Mouse (Mus musculus) embryonic fibroblast, embryonic 13.5 days (primary cell): Measurements from ENCODE around the gene Slf2.

Experiments used
- CTCF ChIP-seq: IDR thresholded peaks from 2 replicates; pipeline ENCODE4 v1.5.1; 2011; ENCODE audit warnings: mild to moderate bottlenecking, control low read depth, low read length, moderate library complexity, borderline replicate concordance; ENCODE audit not compliant: insufficient read depth
- POLR2A ChIP-seq: IDR thresholded peaks from 2 replicates; pipeline ENCODE4 v1.6.1; 2011; ENCODE audit warnings: low read depth, mild to moderate bottlenecking, control low read depth, low read length, moderate library complexity

DNA sequence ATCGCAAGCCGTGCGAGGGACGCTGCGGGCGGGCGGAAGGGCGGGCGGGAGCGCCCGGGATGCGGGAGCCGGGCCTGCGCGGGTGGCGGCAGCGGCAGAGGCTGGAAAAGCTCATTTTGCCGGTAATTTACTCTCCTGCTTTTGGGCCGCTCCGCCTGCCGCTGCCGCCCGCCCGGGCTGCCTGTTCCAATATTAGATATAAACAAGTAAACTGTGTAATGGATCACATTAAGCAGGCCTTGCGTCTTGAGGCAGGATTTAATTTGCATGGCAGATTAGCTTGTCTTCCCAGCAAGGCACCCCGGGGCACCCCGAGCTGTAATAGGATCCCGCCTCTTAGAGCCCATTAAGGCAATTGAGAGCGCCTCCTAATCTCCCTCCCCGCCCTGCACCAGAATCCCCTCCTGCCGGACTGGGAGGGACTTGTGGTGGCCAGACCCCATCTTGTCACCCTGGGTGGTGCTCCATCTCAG is 48.4 kb upstream of the Slf2 start:
- 0 out of 2 replicates have a peak, but pooled peaks have one; percentile 20 for TF ChIP-seq POLR2A
- TF ChIP-seq CTCF, result no peak
